Mouse (Mus musculus): ENCODE results near the gene Syt16.

DNA sequence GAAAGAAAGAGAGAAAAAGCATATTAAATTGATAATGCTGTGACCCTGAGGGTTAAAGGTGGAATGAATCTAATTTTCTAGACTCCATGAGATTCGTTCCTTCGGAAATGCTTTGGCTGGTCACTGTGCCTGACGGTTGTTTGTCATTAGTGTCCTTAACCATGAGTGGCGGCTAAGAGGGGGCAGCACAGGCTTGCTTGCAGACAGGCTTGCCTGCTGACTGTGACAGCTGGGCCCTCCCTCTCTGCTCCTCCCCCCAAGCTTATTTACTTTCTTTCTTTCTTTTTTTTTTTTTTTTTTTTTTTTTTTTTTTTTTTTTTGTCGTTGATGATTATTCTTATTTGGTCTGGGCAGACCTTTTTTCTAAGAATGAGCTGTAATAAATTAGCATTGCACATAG is 298.9 kb downstream of the Syt16 start:
- TF ChIP-seq CTCF (IDR thresholded peaks at IDR 0.05; ENCODE audit: borderline replicate concordance, insufficient read depth, low read length) (no peak), POLR2A (IDR thresholded peaks at IDR 0.05; ENCODE audit: low read depth, low read length) (no peak)

Measured in embryonic fibroblast, embryonic 13.5 days (primary cell).